24 mouse cellular contexts compared by ENCODE assay signal in genomic region chr8:71346581-71346980, GRCm38 (mm10). TPM values are rescaled to one million over a fixed set of nuclear protein-coding genes. Genes with fewer than 3 reads are reported as not detected.
DNase-seq lines count a peak whose midpoint lies in the region; ATAC-seq and TF ChIP-seq lines count a peak whose summit lies in the region.
"Had no signal": no experiment of that assay in that cellular context is flagged by ENCODE, and none has a peak within 500 bp of the region (broad histone marks: within the 10 kb centered on the region; RNA-seq: fewer than 3 reads in every experiment).

No protein-coding gene starts in this region.

- 83% methylated on average over 1 of the region's 1 CpGs for WGBS in hindbrain, embryonic 13.5 days

- TF ChIP-seq POLR2A in bone marrow macrophage, adult 2 months (IDR thresholded peaks at IDR 0.05; ENCODE audit: borderline replicate concordance, low read depth, low read length): no peak

- no peak for ATAC-seq in hindbrain, embryonic 13.5 days (ENCODE audit: low FRiP score)
- ATAC-seq: activated CD4-positive, CD25-positive, alpha-beta regulatory T cell, adult 4 months; CD4-positive, CD25-positive, alpha-beta regulatory T cell, adult 4 months; Patski had no signal

- H3K4me1 ChIP-seq in bone marrow macrophage, adult 2 months (ENCODE audit: control insufficient read depth, insufficient read depth, low read length): peaks cover 15% of the 10 kb centered on the region
- no peaks in the 10 kb centered on the region for H3K4me1 ChIP-seq in hindbrain, embryonic 13.5 days (replicated peaks)

- no peaks in the 10 kb centered on the region for H3K27me3 ChIP-seq in hindbrain, embryonic 13.5 days
- H3K27me3 ChIP-seq: CH12.LX, Patski had no signal

- H3K36me3 ChIP-seq in hindbrain, embryonic 13.5 days: peaks cover 97% of the 10 kb centered on the region

- H3K9ac ChIP-seq in hindbrain, embryonic 13.5 days: no peak overlapping the region

- H3K9me3 ChIP-seq in hindbrain, embryonic 13.5 days: no peaks in the 10 kb centered on the region
- H3K9me3 ChIP-seq: G1E had no signal

- peak overlapping the region; percentile 52 for H3K27ac ChIP-seq in bone marrow macrophage, adult 2 months (ENCODE audit: insufficient read depth, low read depth, low read length)
- no peak overlapping the region for H3K27ac ChIP-seq in hindbrain, embryonic 13.5 days

- no peak overlapping the region for H3K4me2 ChIP-seq in hindbrain, embryonic 13.5 days

- H3K4me3 ChIP-seq in bone marrow macrophage, adult 2 months (ENCODE audit: insufficient read depth, low read length): no peak overlapping the region
- no peak overlapping the region for H3K4me3 ChIP-seq in hindbrain, embryonic 13.5 days

- DNase-seq in 3T3-L1 (ENCODE audit: low read depth, low spot score) (peak; percentile 74), NIH3T3 (ENCODE audit: low read depth) (peak; percentile 65)
- DNase-seq in layer of hippocampus, postnatal 25 days (ENCODE audit: extremely low spot score in 1 of 2, low spot score in 1 of 2): no peak
- DNase-seq in gastrocnemius, adult 18-20 months (ENCODE audit: low spot score): no peak
- DNase-seq: adrenal gland, adult 2 months; adrenal gland, adult 8-10 months; adrenal gland, postnatal 10 days; adrenal gland, postnatal 14 days; adrenal gland, postnatal 25 days; adrenal gland, postnatal 36 days; B cell, adult 2 months; cerebellum, adult 11 months; cerebellum, adult 11-12 months; cerebellum, adult 18-20 months; cerebellum, adult 2 months; cerebellum, adult 8-10 months; cerebellum, adult 9-10 months had no signal

- TF ChIP-seq CTCF in bone marrow macrophage, adult 2 months (IDR thresholded peaks at IDR 0.05; ENCODE audit: low read depth, low read length): no peak

RNA-seq across cellular contexts. Expression of gene Use1, which starts 20.1 kb away (rescaled TPM):
- polyA plus RNA-seq in bone marrow macrophage, adult 2 months (2012; ENCODE audit: insufficient read depth, insufficient read length, missing spikeins): 131 and 149 TPM in 2 replicates
- 109 and 112 TPM in 2 replicates for polyA plus RNA-seq in hindbrain, embryonic 13.5 days (2015; fragmentation: Nextera tagmentation; extraction: Ambion mirVana)
- total RNA-seq in layer of hippocampus, postnatal 25 days (2021): 100 to 1,000 TPM; 113 TPM
- 100 to 1,000 TPM; 100 to 109 TPM for total RNA-seq in gastrocnemius, adult 18-20 months (2021)

RNA-seq across cellular contexts. Expression of gene Ocel1, which starts 24.5 kb away (rescaled TPM):
- polyA plus RNA-seq in bone marrow macrophage, adult 2 months (2012; ENCODE audit: insufficient read depth, insufficient read length, missing spikeins): 18.5 and 23.5 TPM in 2 replicates
- 4.6 and 6.2 TPM in 2 replicates for polyA plus RNA-seq in hindbrain, embryonic 13.5 days (2015; fragmentation: Nextera tagmentation; extraction: Ambion mirVana)
- 10 to 100 TPM; 15.3 to 18.5 TPM for total RNA-seq in layer of hippocampus, postnatal 25 days (2021)
- 1 to 10 TPM; 6.1 to 6.2 TPM for total RNA-seq in gastrocnemius, adult 18-20 months (2021)

RNA-seq across cellular contexts. Expression of gene Nr2f6, which starts 35.2 kb away (rescaled TPM):
- 20.2 and 23.9 TPM in 2 replicates for polyA plus RNA-seq in bone marrow macrophage, adult 2 months (2012; ENCODE audit: insufficient read depth, insufficient read length, missing spikeins)
- polyA plus RNA-seq in hindbrain, embryonic 13.5 days (2015; fragmentation: Nextera tagmentation; extraction: Ambion mirVana): 20.2 and 21.3 TPM in 2 replicates
- 10 to 100 TPM; 43.0 to 44.1 TPM for total RNA-seq in layer of hippocampus, postnatal 25 days (2021)
- 10 to 100 TPM; 20.8 to 22.4 TPM for total RNA-seq in gastrocnemius, adult 18-20 months (2021)

RNA-seq across cellular contexts. Expression of gene Ushbp1, which starts 49.0 kb away (rescaled TPM):
- polyA plus RNA-seq in bone marrow macrophage, adult 2 months (2012; ENCODE audit: insufficient read depth, insufficient read length, missing spikeins): 0.21 TPM in 1 of 2 replicates, not detected in the other
- 6.2 and 7.1 TPM in 2 replicates for polyA plus RNA-seq in hindbrain, embryonic 13.5 days (2015; fragmentation: Nextera tagmentation; extraction: Ambion mirVana)
- total RNA-seq in layer of hippocampus, postnatal 25 days (2021): 1 to 10 TPM; 3.6 to 4.4 TPM
- total RNA-seq in gastrocnemius, adult 18-20 months (2021): 1 to 10 TPM; 4.7 to 6.9 TPM
- total RNA-seq: CH12.LX had no signal
- polyA plus RNA-seq: CD4-positive, CD25-positive, alpha-beta regulatory T cell, adult 4 months had no signal

RNA-seq across cellular contexts. Expression of gene Babam1, which starts 50.1 kb away (rescaled TPM):
- 75.8 and 89.1 TPM in 2 replicates for polyA plus RNA-seq in bone marrow macrophage, adult 2 months (2012; ENCODE audit: insufficient read depth, insufficient read length, missing spikeins)
- 83.3 and 90.9 TPM in 2 replicates for polyA plus RNA-seq in hindbrain, embryonic 13.5 days (2015; fragmentation: Nextera tagmentation; extraction: Ambion mirVana)
- 10 to 100 TPM; 98.0 to 99.3 TPM for total RNA-seq in layer of hippocampus, postnatal 25 days (2021)
- total RNA-seq in gastrocnemius, adult 18-20 months (2021): 10 to 100 TPM; 63.4 to 71.9 TPM

Comparison
In these comparisons a context has a peak if more than half of its experiments do, and no peak if none do; other contexts are left out.
1. DNase-seq: peak in 3T3-L1 (single experiment) and NIH3T3 (single experiment); none in layer of hippocampus, postnatal 25 days (0 of 2) and gastrocnemius, adult 18-20 months (single experiment).